Mouse (Mus musculus) intestine, postnatal 0 days (tissue): ENCODE data around the gene Osr1. TPM values are rescaled to one million over a fixed set of nuclear protein-coding genes. Genes with fewer than 3 reads are reported as not detected.

Source experiments
- ATAC-seq: fragments of 200-750 bp; cut with Nextera tagmentation; 2 replicates; pipeline ENCODE4 v1.8.0; 2017; ENCODE audit warnings: mild to moderate bottlenecking, moderate TSS enrichment, moderate library complexity
- H3K27ac ChIP-seq: fragments of 300-500 bp; sonication (generic); 2 replicates; pipeline ENCODE4 v1.5.1; 2014; ENCODE audit warnings: mild to moderate bottlenecking, low read depth, low read length, moderate library complexity
- H3K27me3 ChIP-seq: fragments of 300-500 bp; sonication (generic); replicated peaks from 2 replicates; pipeline ENCODE4 v1.6.1; 2014; ENCODE audit warnings: low read length, mixed read lengths; ENCODE audit not compliant: control insufficient read depth, insufficient read depth
- H3K36me3 ChIP-seq: fragments of 300-500 bp; sonication (generic); 2 replicates; pipeline ENCODE4 v1.6.1; 2014; ENCODE audit warnings: mild to moderate bottlenecking, moderate library complexity; ENCODE audit not compliant: control insufficient read depth, insufficient read depth
- H3K4me1 ChIP-seq: fragments of 300-500 bp; sonication (generic); replicated peaks from 2 replicates; pipeline ENCODE4 v1.6.1; 2014; ENCODE audit warnings: antibody characterized with exemption, low read length, mixed read lengths; ENCODE audit not compliant: control insufficient read depth, insufficient read depth
- H3K4me2 ChIP-seq: fragments of 300-500 bp; sonication (generic); replicated peaks from 2 replicates; pipeline ENCODE4 v1.6.1; 2014; ENCODE audit warnings: low read depth, mild to moderate bottlenecking, moderate library complexity
- H3K4me3 ChIP-seq: fragments of 300-500 bp; sonication (generic); 2 replicates; pipeline ENCODE4 v1.5.1; 2014; ENCODE audit warnings: low read depth, low read length
- H3K9ac ChIP-seq: fragments of 300-500 bp; sonication (generic); 2 replicates; pipeline ENCODE4 v1.6.1; 2014; ENCODE audit warnings: mild to moderate bottlenecking, low read depth, low read length
- H3K9me3 ChIP-seq: fragments of 300-500 bp; sonication (generic); 2 replicates; pipeline ENCODE4 v1.6.1; 2016; ENCODE audit warnings: mixed run types; ENCODE audit not compliant: control insufficient read depth
- CTCF ChIP-seq: sonication (generic); IDR thresholded peaks from 2 replicates; pipeline ENCODE4 v1.5.1; 2016; ENCODE audit warnings: low read depth, mild to moderate bottlenecking, control low read depth, antibody characterized with exemption, moderate library complexity
- polyA plus RNA-seq: library from polyadenylated mRNA; unstranded; fragments of >200 nt; fragmentation: Nextera tagmentation; extraction: Ambion mirVana; gene quantifications from 2 replicates; pipeline ENCODE4 v1.2.1, GENCODE M21; 2015

Osr1 gene
- polyA plus RNA-seq, 1 experiment from 2014 or later: 25.0 TPM

DNA sequence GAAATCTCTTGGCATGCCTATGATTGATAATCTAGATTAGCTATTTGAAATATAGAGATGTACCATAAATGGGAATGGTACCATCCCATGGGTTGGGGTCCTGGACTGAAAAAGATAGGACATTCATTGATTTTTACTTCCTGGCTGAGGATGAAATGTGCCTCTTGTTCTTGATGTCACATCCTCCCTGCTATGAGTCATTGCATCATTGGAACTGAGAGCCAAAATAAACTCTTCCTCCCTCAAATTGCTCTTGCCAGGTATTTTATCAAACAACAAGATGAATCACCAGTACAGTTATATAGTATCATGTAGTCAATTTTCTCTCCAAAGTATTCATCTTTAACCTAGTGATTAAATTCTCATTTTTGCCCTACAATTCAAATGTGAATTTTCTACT lies 28.3 kb downstream of the Osr1 start:
- no peak for TF ChIP-seq CTCF
- Histone ChIP-seq H3K4me2 (no peak overlapping the region), H3K9ac (no peak overlapping the region), H3K36me3 (no peaks in the 10 kb centered on the region), H3K4me1 (no peaks in the 10 kb centered on the region), H3K4me3 (no peak overlapping the region), H3K27ac (no peak overlapping the region), H3K27me3 (no peaks in the 10 kb centered on the region), H3K9me3 (no peaks in the 10 kb centered on the region)
- ATAC-seq: no peak
